Mouse (Mus musculus) adrenal gland, adult 10 weeks (tissue): ENCODE data around the gene Brd9. TPM values are rescaled to one million over a fixed set of nuclear protein-coding genes. Genes with fewer than 3 reads are reported as not detected.

ENCODE experiments used
- polyA plus RNA-seq: library from polyadenylated mRNA; stranded (reverse); fragments of 350-450 nt; fragmentation: Illumina TruSeq; extraction: RNeasy Lipid Tissue Mini Kit (QIAGEN cat#74804); gene quantifications from one replicate; pipeline ENCODE4 v1.2.3, GENCODE M21; 2014; ENCODE audit warnings: low read depth, low replicate concordance

Brd9 gene
- polyA plus RNA-seq: 39.1 TPM

GRCm38 (mm10) chr13:73937321-73938176, at the start of gene Brd9, which contains the start of gene Trip13:
Brd9 (plus strand) TSS chr13:73937811.
Trip13 (minus strand) TSS chr13:73937784.

GRCm38 (mm10) chr13:73963551-73963950, 25.9 kb downstream of the Brd9 start, which contains the start of gene Zdhhc11:
Zdhhc11 (plus strand) TSS chr13:73963851.

GRCm38 (mm10) chr13:74008948-74009718, 71.5 kb downstream of the Brd9 start, which contains the start of gene Tppp:
Tppp (plus strand) TSS chr13:74009407.

Other genes with a start within 250 kb of the Brd9 start
- not detected for gene Slc6a19, start 232.9 kb upstream of the Brd9 start, polyA plus RNA-seq
- gene Slc12a7, start 204.7 kb upstream of the Brd9 start, polyA plus RNA-seq: 5.7 TPM
- gene Nkd2, start 90.2 kb upstream of the Brd9 start, polyA plus RNA-seq: 0.70 TPM
- gene Trip13, start within 50 bp of the Brd9 start, polyA plus RNA-seq: 3.3 TPM
- gene Zdhhc11, start 26.0 kb downstream of the Brd9 start, polyA plus RNA-seq: not detected
- 13.8 TPM for gene Tppp, start 71.6 kb downstream of the Brd9 start, polyA plus RNA-seq
- 5.9 TPM for gene Cep72, start 124.5 kb downstream of the Brd9 start, polyA plus RNA-seq
- gene Slc9a3, start 183.6 kb downstream of the Brd9 start, polyA plus RNA-seq: 0.12 TPM